Mouse (Mus musculus): ENCODE results near the gene Prp2. TPM values are rescaled to one million over a fixed set of nuclear protein-coding genes. Genes with fewer than 3 reads are reported as not detected.
"Not testable (repeated sequence)": the region's sequence is repeated elsewhere in the genome, so short reads cannot be mapped to it uniquely, and the experiment has no call there.

Prp2 gene
- polyA plus RNA-seq (2015; fragmentation: Nextera tagmentation; extraction: Ambion mirVana): not detected in 2 replicates

DNA sequence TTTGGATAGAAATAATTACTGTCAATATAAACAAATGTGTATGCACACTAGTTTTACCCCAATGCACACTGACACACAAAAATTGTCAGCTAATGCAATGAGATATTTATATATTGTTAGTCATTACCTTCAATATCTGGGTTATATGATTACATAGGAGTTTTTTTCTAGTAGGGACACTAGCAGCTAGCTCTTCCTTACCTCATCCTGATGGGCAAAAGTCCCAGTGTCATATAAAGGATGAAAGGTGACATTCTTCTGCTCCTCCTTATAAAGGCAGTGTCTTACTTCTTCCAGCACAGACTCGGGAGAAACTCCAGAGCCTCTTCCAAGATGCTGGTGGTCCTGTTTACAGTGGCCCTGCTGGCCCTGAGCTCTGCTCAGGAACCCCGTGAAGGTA, at the start of gene Prp2:
Gene Prp2 (plus strand): TSS at position 301 of the 400 bp plus-strand sequence.
- not testable (repeated sequence) for H3K9ac ChIP-seq (ENCODE audit: low read length); H3K36me3 ChIP-seq (ENCODE audit: control insufficient read depth, insufficient read depth, low read length); DNase-seq (ENCODE audit: low spot score); H3K4me2 ChIP-seq (replicated peaks; ENCODE audit: low read depth); H3K27ac ChIP-seq (replicated peaks); H3K27me3 ChIP-seq (ENCODE audit: control insufficient read depth, insufficient read depth, low read length); H3K4me1 ChIP-seq (replicated peaks; ENCODE audit: control insufficient read depth, insufficient read depth); H3K9me3 ChIP-seq (ENCODE audit: control insufficient read depth, low read length); H3K4me3 ChIP-seq (ENCODE audit: low read depth, low read length); ATAC-seq (ENCODE audit: low FRiP score, low TSS enrichment)
- WGBS: 65% methylated on average over 2 of the region's 2 CpGs

DNA sequence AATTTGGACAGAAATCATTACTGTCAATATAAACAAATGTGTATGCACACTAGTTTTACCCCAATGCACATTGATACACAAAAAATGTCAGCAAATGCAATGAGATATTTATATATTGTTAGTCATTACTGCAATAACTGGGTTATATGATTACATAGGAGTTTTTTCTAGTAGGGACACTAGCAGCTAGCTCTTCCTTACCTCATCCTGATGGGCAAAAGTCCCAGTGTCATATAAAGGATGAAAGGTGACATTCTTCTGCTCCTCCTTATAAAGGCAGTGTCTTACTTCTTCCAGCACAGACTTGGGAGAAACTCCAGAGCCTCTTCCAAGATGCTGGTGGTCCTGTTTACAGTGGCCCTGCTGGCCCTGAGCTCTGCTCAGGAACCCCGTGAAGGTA, 26.2 kb upstream of the Prp2 start, which contains the start of gene Prh1:
Gene Prh1 (plus strand): TSS at position 301 of the 400 bp plus-strand sequence.
- WGBS: 63% methylated on average over 1 of the region's 1 CpGs
- not testable (repeated sequence) for H3K4me3 ChIP-seq (ENCODE audit: low read depth, low read length); H3K27ac ChIP-seq (replicated peaks); H3K4me1 ChIP-seq (replicated peaks; ENCODE audit: control insufficient read depth, insufficient read depth); H3K4me2 ChIP-seq (replicated peaks; ENCODE audit: low read depth); ATAC-seq (ENCODE audit: low FRiP score, low TSS enrichment); DNase-seq (ENCODE audit: low spot score); H3K27me3 ChIP-seq (ENCODE audit: control insufficient read depth, insufficient read depth, low read length); H3K9me3 ChIP-seq (ENCODE audit: control insufficient read depth, low read length); H3K9ac ChIP-seq (ENCODE audit: low read length); H3K36me3 ChIP-seq (ENCODE audit: control insufficient read depth, insufficient read depth, low read length)

DNA sequence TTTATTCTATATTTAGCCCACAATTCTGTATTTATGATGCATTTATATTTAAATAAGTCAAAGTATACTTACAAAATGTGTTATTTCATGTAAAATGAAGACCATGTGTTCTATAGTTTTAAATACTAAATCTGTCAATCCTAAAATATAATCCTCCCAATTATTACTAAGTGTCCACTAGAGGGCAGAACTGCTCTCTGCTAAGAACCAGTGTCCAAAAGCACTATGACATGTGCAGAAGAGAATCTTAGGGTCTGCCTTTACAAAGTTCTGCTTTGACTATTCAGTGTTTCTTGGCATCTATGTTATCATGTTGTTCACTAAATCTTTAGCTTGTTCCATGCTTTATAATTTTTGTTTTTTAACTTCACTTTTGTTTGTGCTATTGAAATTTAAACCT, 53.7 kb downstream of the Prp2 start:
- H3K4me2 ChIP-seq (replicated peaks; ENCODE audit: low read depth): no peak overlapping the region
- DNase-seq (ENCODE audit: low spot score) (no peak), ATAC-seq (ENCODE audit: low FRiP score, low TSS enrichment) (no peak)
- H3K4me3 ChIP-seq (ENCODE audit: low read depth, low read length): no peak overlapping the region
- no peaks in the 10 kb centered on the region for H3K36me3 ChIP-seq (ENCODE audit: control insufficient read depth, insufficient read depth, low read length)
- no peak for TF ChIP-seq EP300 (optimal IDR thresholded peaks at IDR 0.05)
- TF ChIP-seq CTCF (IDR thresholded peaks at IDR 0.05; ENCODE audit: low read depth): peak; percentile 73
- no peaks in the 10 kb centered on the region for H3K9me3 ChIP-seq (ENCODE audit: control insufficient read depth, low read length)
- H3K4me1 ChIP-seq (replicated peaks; ENCODE audit: control insufficient read depth, insufficient read depth): no peaks in the 10 kb centered on the region
- H3K27me3 ChIP-seq (ENCODE audit: control insufficient read depth, insufficient read depth, low read length): no peaks in the 10 kb centered on the region
- H3K9ac ChIP-seq (ENCODE audit: low read length): no peak overlapping the region
- H3K27ac ChIP-seq (replicated peaks): no peak overlapping the region

Other genes starting within 250 kb of the Prp2 start
- not detected in 2 replicates for gene Gm8882, start 231.8 kb upstream of the Prp2 start, polyA plus RNA-seq (2015; fragmentation: Nextera tagmentation; extraction: Ambion mirVana)
- 0.11 TPM in 1 of 2 replicates, not detected in the other for gene Prh1, start 26.1 kb upstream of the Prp2 start, polyA plus RNA-seq (2015; fragmentation: Nextera tagmentation; extraction: Ambion mirVana)
- gene A630073D07Rik, start 55.6 kb downstream of the Prp2 start, polyA plus RNA-seq (2015; fragmentation: Nextera tagmentation; extraction: Ambion mirVana): not detected in 2 replicates
- gene Tas2r120, start 61.0 kb downstream of the Prp2 start, polyA plus RNA-seq (2015; fragmentation: Nextera tagmentation; extraction: Ambion mirVana): not detected in 2 replicates
- not detected in 2 replicates for gene Tas2r121, start 105.1 kb downstream of the Prp2 start, polyA plus RNA-seq (2015; fragmentation: Nextera tagmentation; extraction: Ambion mirVana)
- not detected in 2 replicates for gene Tas2r122, start 116.0 kb downstream of the Prp2 start, polyA plus RNA-seq (2015; fragmentation: Nextera tagmentation; extraction: Ambion mirVana)
- gene Tas2r115, start 142.1 kb downstream of the Prp2 start, polyA plus RNA-seq (2015; fragmentation: Nextera tagmentation; extraction: Ambion mirVana): not detected in 2 replicates
- gene Tas2r124, start 158.8 kb downstream of the Prp2 start, polyA plus RNA-seq (2015; fragmentation: Nextera tagmentation; extraction: Ambion mirVana): not detected in 2 replicates
- gene Tas2r102, start 166.2 kb downstream of the Prp2 start, polyA plus RNA-seq (2015; fragmentation: Nextera tagmentation; extraction: Ambion mirVana): not detected in 2 replicates
- not detected in 2 replicates for gene Tas2r136, start 182.2 kb downstream of the Prp2 start, polyA plus RNA-seq (2015; fragmentation: Nextera tagmentation; extraction: Ambion mirVana)
- gene Tas2r117, start 206.9 kb downstream of the Prp2 start, polyA plus RNA-seq (2015; fragmentation: Nextera tagmentation; extraction: Ambion mirVana): not detected in 2 replicates

All from stomach, postnatal 0 days (tissue).